Mouse (Mus musculus) neural tube, embryonic 14.5 days (tissue): ENCODE results near the gene Ephx1. TPM values are rescaled to one million over a fixed set of nuclear protein-coding genes. Genes with fewer than 3 reads are reported as not detected.
"Not testable (repeated sequence)": the region's sequence is repeated elsewhere in the genome, so short reads cannot be mapped to it uniquely, and the experiment has no call there.

Experiments
- ATAC-seq: fragments of 200-750 bp; cut with Nextera tagmentation; 2 replicates; pipeline ENCODE4 v1.8.0; 2017; ENCODE audit warnings: low read depth, mild to moderate bottlenecking, moderate TSS enrichment, moderate library complexity
- H3K27ac ChIP-seq: fragments of 300-500 bp; sonication (generic); 2 replicates; pipeline ENCODE4 v1.5.1; 2014; ENCODE audit warnings: low read depth, mild to moderate bottlenecking, control low read depth, low read length, moderate library complexity, mixed read lengths
- H3K27me3 ChIP-seq: fragments of 300-500 bp; sonication (generic); 2 replicates; pipeline ENCODE4 v1.6.1; 2014; ENCODE audit warnings: low read length; ENCODE audit not compliant: control insufficient read depth, insufficient read depth
- H3K36me3 ChIP-seq: fragments of 300-500 bp; sonication (generic); 2 replicates; pipeline ENCODE4 v1.6.1; 2014; ENCODE audit warnings: low read length, mixed read lengths; ENCODE audit not compliant: control insufficient read depth, insufficient read depth
- H3K4me1 ChIP-seq: fragments of 300-500 bp; sonication (generic); 2 replicates; pipeline ENCODE4 v1.6.1; 2014; ENCODE audit warnings: low read length; ENCODE audit not compliant: control insufficient read depth, insufficient read depth
- H3K4me2 ChIP-seq: fragments of 300-500 bp; sonication (generic); 2 replicates; pipeline ENCODE4 v1.6.1; 2014; ENCODE audit warnings: mild to moderate bottlenecking, low read depth, low read length, control low read depth
- H3K4me3 ChIP-seq: fragments of 300-500 bp; sonication (generic); 2 replicates; pipeline ENCODE4 v1.5.1; 2014; ENCODE audit warnings: low read depth, low read length, control low read depth, mixed read lengths
- H3K9ac ChIP-seq: fragments of 300-500 bp; sonication (generic); replicated peaks from 2 replicates; pipeline ENCODE4 v1.6.1; 2014; ENCODE audit warnings: low read depth, mild to moderate bottlenecking, control low read depth, low read length, mixed read lengths
- H3K9me3 ChIP-seq: fragments of 300-500 bp; sonication (generic); 2 replicates; pipeline ENCODE4 v1.6.1; 2016; ENCODE audit warnings: low read length; ENCODE audit not compliant: control insufficient read depth
- WGBS: fragments of 180-500 bp; shearing (Covaris S2); extraction: QIAGEN DNeasy Blood & Tissue Kit; methylation state at CpG from one replicate; pipeline ENCODE4 v1.1.7; 2014; 5-methylcytosine and 5-hydroxymethylcytosine counted together
- polyA plus RNA-seq: library from polyadenylated mRNA; unstranded; fragments of >200 nt; fragmentation: Nextera tagmentation; extraction: Ambion mirVana; gene quantifications from 2 replicates; pipeline ENCODE4 v1.2.1, GENCODE M21; 2014

The Ephx1 gene
- polyA plus RNA-seq, 1 experiment from 2014 or later, result 5.3 TPM

- H3K27me3 ChIP-seq, result peaks cover 32% of the 10 kb centered on the region
- not testable (repeated sequence) for H3K4me3 ChIP-seq, H3K36me3 ChIP-seq, H3K27ac ChIP-seq, H3K9ac ChIP-seq, H3K9me3 ChIP-seq, H3K4me2 ChIP-seq, ATAC-seq, H3K4me1 ChIP-seq
- 19% methylated on average over 13 of the region's 13 CpGs for WGBS
Measured at GRCm38 (mm10) chr1:180937631-180938030, 83.1 kb downstream of the Ephx1 start.

GRCm38 (mm10) chr1:180936610-180937398 is 83.9 kb downstream of the Ephx1 start:
- peak overlapping the region; percentile 31; the same call in 1 of the 2 replicates for H3K4me2 ChIP-seq
- H3K4me3 ChIP-seq, result peak overlapping the region; percentile 13; the same call in 1 of the 2 replicates
- peak; percentile 57; the same call in 1 of the 2 replicates for ATAC-seq
- H3K4me1 ChIP-seq, H3K9ac ChIP-seq, H3K9me3 ChIP-seq, H3K27ac ChIP-seq, H3K36me3 ChIP-seq: not testable (repeated sequence)
- peaks cover 24% of the 10 kb centered on the region for H3K27me3 ChIP-seq
- under 1% methylated on average over 33 of the region's 41 CpGs for WGBS

GRCm38 (mm10) chr1:180934467-180935419 is 86.0 kb downstream of the Ephx1 start, which contains the start of gene Lefty1:
Lefty1 (plus strand) TSS chr1:180935022.
- peaks cover 17% of the 10 kb centered on the region for H3K27me3 ChIP-seq
- H3K4me3 ChIP-seq, result no peak within 1 kb of the TSS
- no peak within 1 kb of the TSS for H3K9ac ChIP-seq
- no peak within 1 kb of the TSS for H3K27ac ChIP-seq
- no peaks in the 10 kb centered on the region for H3K9me3 ChIP-seq
- WGBS, result 12% methylated on average over 21 of the region's 21 CpGs
- H3K4me2 ChIP-seq, result no peak within 1 kb of the TSS
- H3K36me3 ChIP-seq, result no peaks in the 10 kb centered on the region
- no peaks in the 10 kb centered on the region for H3K4me1 ChIP-seq
- no peak for ATAC-seq

GRCm38 (mm10) chr1:180933659-180934058 is 87.0 kb downstream of the Ephx1 start:
- H3K4me3 ChIP-seq, result no peak overlapping the region
- peaks cover 17% of the 10 kb centered on the region for H3K27me3 ChIP-seq
- H3K36me3 ChIP-seq, result no peaks in the 10 kb centered on the region
- no peak for ATAC-seq
- no peaks in the 10 kb centered on the region for H3K4me1 ChIP-seq
- no peak overlapping the region for H3K4me2 ChIP-seq
- 14% methylated on average over 6 of the region's 6 CpGs for WGBS
- H3K27ac ChIP-seq, result no peak overlapping the region
- H3K9me3 ChIP-seq, result no peaks in the 10 kb centered on the region
- no peak overlapping the region for H3K9ac ChIP-seq

- no peaks in the 10 kb centered on the region for H3K9me3 ChIP-seq
- no peak for ATAC-seq
- no peak overlapping the region for H3K9ac ChIP-seq
- no peak overlapping the region for H3K4me3 ChIP-seq
- H3K4me1 ChIP-seq, result no peaks in the 10 kb centered on the region
- peaks cover 8% of the 10 kb centered on the region; the same call in 1 of the 2 replicates for H3K27me3 ChIP-seq
- no peaks in the 10 kb centered on the region for H3K36me3 ChIP-seq
- no peak overlapping the region for H3K4me2 ChIP-seq
- WGBS, result 55% methylated on average over 3 of the region's 3 CpGs
- no peak overlapping the region for H3K27ac ChIP-seq
Measured at GRCm38 (mm10) chr1:180931106-180931505, 89.6 kb downstream of the Ephx1 start.

- H3K4me2 ChIP-seq, result no peak overlapping the region
- 46% methylated on average over 2 of the region's 2 CpGs for WGBS
- no peak overlapping the region for H3K9ac ChIP-seq
- no peak for ATAC-seq
- H3K27me3 ChIP-seq, result 0 out of 2 replicates have a peak, but pooled peaks cover 1% of the 10 kb centered on the region
- no peaks in the 10 kb centered on the region for H3K36me3 ChIP-seq
- H3K4me3 ChIP-seq, result no peak overlapping the region
- H3K27ac ChIP-seq, result no peak overlapping the region
- no peaks in the 10 kb centered on the region for H3K9me3 ChIP-seq
- H3K4me1 ChIP-seq, result no peaks in the 10 kb centered on the region
Measured at GRCm38 (mm10) chr1:180929599-180929998, 91.1 kb downstream of the Ephx1 start.

GRCm38 (mm10) chr1:180926286-180926685 is 94.4 kb downstream of the Ephx1 start:
- Histone ChIP-seq H3K36me3 (no peaks in the 10 kb centered on the region), H3K4me3 (no peak overlapping the region), H3K9me3 (no peaks in the 10 kb centered on the region), H3K9ac (no peak overlapping the region), H3K27ac (no peak overlapping the region), H3K4me1 (no peaks in the 10 kb centered on the region), H3K4me2 (no peak overlapping the region), H3K27me3 (no peaks in the 10 kb centered on the region)
- 68% methylated on average over 4 of the region's 4 CpGs for WGBS
- no peak for ATAC-seq
